Mouse (Mus musculus): ENCODE measurements around the gene Adgb. TPM values are rescaled to one million over a fixed set of nuclear protein-coding genes. Genes with fewer than 3 reads are reported as not detected.
A peak's percentile ranks its signal among the peaks of the same experiment; 100 is the strongest.

Gene Adgb
- polyA plus RNA-seq, 1 experiment from 2014 or later, result 0.17 TPM

GRCm38 (mm10) chr10:10322961-10323360 lies 149.2 kb downstream of the Adgb start:
- no peak overlapping the region for H3K27ac ChIP-seq (replicated peaks)
- H3K36me3 ChIP-seq, result no peaks in the 10 kb centered on the region
- H3K4me2 ChIP-seq, result no peak overlapping the region
- H3K9me3 ChIP-seq, result no peaks in the 10 kb centered on the region
- ATAC-seq (ENCODE audit: low FRiP score, low read depth), result no peak
- H3K9ac ChIP-seq, result no peak overlapping the region
- H3K27me3 ChIP-seq, result no peaks in the 10 kb centered on the region
- H3K4me1 ChIP-seq (replicated peaks), result 0 out of 2 replicates have a peak, but pooled peaks cover 4% of the 10 kb centered on the region
- WGBS, result 87% methylated on average over 11 of the region's 11 CpGs
- H3K4me3 ChIP-seq, result no peak overlapping the region

GRCm38 (mm10) chr10:10321119-10321781 lies 150.9 kb downstream of the Adgb start:
- no peaks in the 10 kb centered on the region for H3K27me3 ChIP-seq
- no peaks in the 10 kb centered on the region for H3K36me3 ChIP-seq
- WGBS, result 13% methylated on average over 20 of the region's 20 CpGs
- H3K9ac ChIP-seq, result no peak overlapping the region
- H3K4me3 ChIP-seq, result peak overlapping the region; percentile 32
- H3K4me2 ChIP-seq, result peak overlapping the region; percentile 54
- no peaks in the 10 kb centered on the region for H3K9me3 ChIP-seq
- no peak overlapping the region for H3K27ac ChIP-seq (replicated peaks)
- ATAC-seq (ENCODE audit: low FRiP score, low read depth), result peak; percentile 93
- 0 out of 2 replicates have a peak, but pooled peaks cover 4% of the 10 kb centered on the region for H3K4me1 ChIP-seq (replicated peaks)

GRCm38 (mm10) chr10:10320364-10321083 lies 151.6 kb downstream of the Adgb start:
- H3K4me2 ChIP-seq, result peak overlapping the region; percentile 54
- no peaks in the 10 kb centered on the region for H3K27me3 ChIP-seq
- H3K9me3 ChIP-seq, result no peaks in the 10 kb centered on the region
- no peak overlapping the region for H3K27ac ChIP-seq (replicated peaks)
- WGBS, result 40% methylated on average over 10 of the region's 10 CpGs
- no peaks in the 10 kb centered on the region for H3K36me3 ChIP-seq
- peak; percentile 57 for ATAC-seq (ENCODE audit: low FRiP score, low read depth)
- H3K4me1 ChIP-seq (replicated peaks), result 0 out of 2 replicates have a peak, but pooled peaks cover 4% of the 10 kb centered on the region
- no peak overlapping the region for H3K9ac ChIP-seq
- H3K4me3 ChIP-seq, result peak overlapping the region; percentile 32

- H3K27me3 ChIP-seq, result no peaks in the 10 kb centered on the region
- no peak overlapping the region for H3K4me2 ChIP-seq
- H3K36me3 ChIP-seq, result no peaks in the 10 kb centered on the region
- no peak for ATAC-seq (ENCODE audit: low FRiP score, low read depth)
- H3K9me3 ChIP-seq, result no peaks in the 10 kb centered on the region
- H3K9ac ChIP-seq, result no peak overlapping the region
- H3K4me3 ChIP-seq, result no peak overlapping the region
- H3K4me1 ChIP-seq (replicated peaks), result 0 out of 2 replicates have a peak, but pooled peaks cover 4% of the 10 kb centered on the region
- WGBS, result 88% methylated on average over 3 of the region's 3 CpGs
- H3K27ac ChIP-seq (replicated peaks), result no peak overlapping the region
Measured at GRCm38 (mm10) chr10:10318086-10318485, 154.0 kb downstream of the Adgb start.

- H3K4me1 ChIP-seq (replicated peaks), result no peaks in the 10 kb centered on the region
- WGBS, result 88% methylated on average over 2 of the region's 2 CpGs
- H3K4me3 ChIP-seq, result no peak overlapping the region
Measured at GRCm38 (mm10) chr10:10315631-10316030, 156.5 kb downstream of the Adgb start.

GRCm38 (mm10) chr10:10314521-10314920 lies 157.6 kb downstream of the Adgb start:
- Histone ChIP-seq H3K9me3 (no peaks in the 10 kb centered on the region), H3K4me1 (replicated peaks) (no peaks in the 10 kb centered on the region), H3K27ac (replicated peaks) (no peak overlapping the region), H3K4me2 (no peak overlapping the region), H3K4me3 (no peak overlapping the region), H3K36me3 (no peaks in the 10 kb centered on the region), H3K9ac (no peak overlapping the region), H3K27me3 (no peaks in the 10 kb centered on the region)
- WGBS, result 80% methylated on average over 5 of the region's 5 CpGs
- no peak for ATAC-seq (ENCODE audit: low FRiP score, low read depth)

More at GRCm38 (mm10) chr10:10315631-10316030, 156.5 kb downstream of the Adgb start:
- Histone ChIP-seq H3K27me3 (no peaks in the 10 kb centered on the region), H3K36me3 (no peaks in the 10 kb centered on the region), H3K4me2 (no peak overlapping the region), H3K27ac (replicated peaks) (no peak overlapping the region), H3K9ac (no peak overlapping the region), H3K9me3 (no peaks in the 10 kb centered on the region)
- ATAC-seq (ENCODE audit: low FRiP score, low read depth), result no peak

- Histone ChIP-seq H3K4me2 (no peak overlapping the region), H3K4me3 (no peak overlapping the region), H3K9me3 (no peaks in the 10 kb centered on the region), H3K27ac (replicated peaks) (no peak overlapping the region), H3K9ac (no peak overlapping the region), H3K4me1 (replicated peaks) (no peaks in the 10 kb centered on the region), H3K27me3 (no peaks in the 10 kb centered on the region), H3K36me3 (no peaks in the 10 kb centered on the region)
- 62% methylated on average over 8 of the region's 8 CpGs for WGBS
- no peak for ATAC-seq (ENCODE audit: low FRiP score, low read depth)
Measured at GRCm38 (mm10) chr10:10309877-10310426, 162.2 kb downstream of the Adgb start.

GRCm38 (mm10) chr10:10309056-10309455 lies 163.1 kb downstream of the Adgb start:
- no peak overlapping the region for H3K27ac ChIP-seq (replicated peaks)
- no peaks in the 10 kb centered on the region for H3K36me3 ChIP-seq
- no peaks in the 10 kb centered on the region for H3K4me1 ChIP-seq (replicated peaks)
- WGBS, result 74% methylated on average over 4 of the region's 4 CpGs
- H3K9me3 ChIP-seq, result no peaks in the 10 kb centered on the region
- no peak overlapping the region for H3K4me2 ChIP-seq
- no peak overlapping the region for H3K9ac ChIP-seq
- H3K27me3 ChIP-seq, result no peaks in the 10 kb centered on the region
- ATAC-seq (ENCODE audit: low FRiP score, low read depth), result no peak
- no peak overlapping the region for H3K4me3 ChIP-seq

GRCm38 (mm10) chr10:10307384-10307783 lies 164.7 kb downstream of the Adgb start:
- no peak overlapping the region for H3K4me2 ChIP-seq

GRCm38 (mm10) chr10:10304370-10304769 lies 167.8 kb downstream of the Adgb start:
- H3K4me2 ChIP-seq, result no peak overlapping the region
- no peak overlapping the region for H3K4me3 ChIP-seq
- H3K36me3 ChIP-seq, result no peaks in the 10 kb centered on the region
- no peaks in the 10 kb centered on the region for H3K9me3 ChIP-seq
- H3K27me3 ChIP-seq, result no peaks in the 10 kb centered on the region
- no peak overlapping the region for H3K9ac ChIP-seq
- ATAC-seq (ENCODE audit: low FRiP score, low read depth), result no peak
- 47% methylated on average over 4 of the region's 4 CpGs for WGBS
- peaks cover 5% of the 10 kb centered on the region; the same call in 1 of the 2 replicates for H3K4me1 ChIP-seq (replicated peaks)
- no peak overlapping the region for H3K27ac ChIP-seq (replicated peaks)

More at GRCm38 (mm10) chr10:10307384-10307783, 164.7 kb downstream of the Adgb start:
- no peak overlapping the region for H3K27ac ChIP-seq (replicated peaks)
- 95% methylated on average over 5 of the region's 5 CpGs for WGBS
- no peak overlapping the region for H3K9ac ChIP-seq
- no peaks in the 10 kb centered on the region for H3K36me3 ChIP-seq
- no peaks in the 10 kb centered on the region for H3K9me3 ChIP-seq
- H3K27me3 ChIP-seq, result no peaks in the 10 kb centered on the region
- H3K4me3 ChIP-seq, result no peak overlapping the region
- ATAC-seq (ENCODE audit: low FRiP score, low read depth), result no peak
- H3K4me1 ChIP-seq (replicated peaks), result no peaks in the 10 kb centered on the region

GRCm38 (mm10) chr10:10301692-10302091 lies 170.4 kb downstream of the Adgb start:
- peaks cover 5% of the 10 kb centered on the region; the same call in 1 of the 2 replicates for H3K4me1 ChIP-seq (replicated peaks)
- no peaks in the 10 kb centered on the region for H3K36me3 ChIP-seq
- H3K9me3 ChIP-seq, result no peaks in the 10 kb centered on the region
- no peak overlapping the region for H3K4me2 ChIP-seq
- H3K9ac ChIP-seq, result no peak overlapping the region
- WGBS, result 12% methylated on average over 4 of the region's 4 CpGs
- H3K27me3 ChIP-seq, result no peaks in the 10 kb centered on the region
- H3K27ac ChIP-seq (replicated peaks), result no peak overlapping the region
- no peak overlapping the region for H3K4me3 ChIP-seq
- no peak for ATAC-seq (ENCODE audit: low FRiP score, low read depth)

GRCm38 (mm10) chr10:10300915-10301439 lies 171.1 kb downstream of the Adgb start:
- Histone ChIP-seq H3K27me3 (no peaks in the 10 kb centered on the region), H3K4me3 (no peak overlapping the region), H3K36me3 (no peaks in the 10 kb centered on the region), H3K4me1 (replicated peaks) (peaks cover 5% of the 10 kb centered on the region; the same call in 1 of the 2 replicates), H3K27ac (replicated peaks) (0 out of 2 replicates have a peak overlapping the region, but pooled peaks have one; percentile 22), H3K4me2 (no peak overlapping the region), H3K9ac (no peak overlapping the region), H3K9me3 (no peaks in the 10 kb centered on the region)
- ATAC-seq (ENCODE audit: low FRiP score, low read depth), result no peak
- WGBS, result 24% methylated on average over 8 of the region's 8 CpGs
